Mouse (Mus musculus) embryo, embryonic 9.5 days (tissue): ENCODE results near the gene Tiam2.

ENCODE experiments used
- DNase-seq: peaks from one replicate; pipeline ENCODE4 v3.0.0-alpha.2; 2017; ENCODE audit errors: extremely low spot score

Gene Tiam2

GRCm38 (mm10) chr17:3394985-3395384 is 68.6 kb downstream of the Tiam2 start:
- DNase-seq = no peak

- DNase-seq = no peak
Observed at GRCm38 (mm10) chr17:3396881-3397281, 70.5 kb downstream of the Tiam2 start.

GRCm38 (mm10) chr17:3397836-3398235 is 71.5 kb downstream of the Tiam2 start:
- DNase-seq = no peak

- no peak for DNase-seq
Observed at GRCm38 (mm10) chr17:3405350-3406073, 79.1 kb downstream of the Tiam2 start.

- peak; percentile 19 for DNase-seq
Observed at GRCm38 (mm10) chr17:3407051-3407450, 80.7 kb downstream of the Tiam2 start.

- DNase-seq = no peak
Observed at GRCm38 (mm10) chr17:3410307-3410706, 83.9 kb downstream of the Tiam2 start.

- no peak for DNase-seq
Observed at GRCm38 (mm10) chr17:3412771-3413170, 86.4 kb downstream of the Tiam2 start.

GRCm38 (mm10) chr17:3415580-3415979 is 89.2 kb downstream of the Tiam2 start:
- DNase-seq = no peak

GRCm38 (mm10) chr17:3416401-3416800 is 90.0 kb downstream of the Tiam2 start:
- no peak for DNase-seq

GRCm38 (mm10) chr17:3419368-3419928 is 93.1 kb downstream of the Tiam2 start:
- DNase-seq = no peak

- no peak for DNase-seq
Observed at GRCm38 (mm10) chr17:3420148-3420547, 93.8 kb downstream of the Tiam2 start.

- DNase-seq = no peak
Observed at GRCm38 (mm10) chr17:3423416-3423815, 97.0 kb downstream of the Tiam2 start.

- no peak for DNase-seq
Observed at GRCm38 (mm10) chr17:3428659-3429058, 102.3 kb downstream of the Tiam2 start.

GRCm38 (mm10) chr17:3432590-3433498 is 106.5 kb downstream of the Tiam2 start:
- no peak for DNase-seq

GRCm38 (mm10) chr17:3433521-3434271 is 107.3 kb downstream of the Tiam2 start:
- no peak for DNase-seq

GRCm38 (mm10) chr17:3435299-3435698 is 108.9 kb downstream of the Tiam2 start:
- DNase-seq = no peak

GRCm38 (mm10) chr17:3436841-3437515 is 110.6 kb downstream of the Tiam2 start:
- DNase-seq = no peak

GRCm38 (mm10) chr17:3442526-3443401 is 116.4 kb downstream of the Tiam2 start:
- no peak for DNase-seq

- DNase-seq = peak; percentile 47
Observed at GRCm38 (mm10) chr17:3446191-3446950, 120.0 kb downstream of the Tiam2 start.
